Mouse (Mus musculus) limb, embryonic 14.5 days (tissue): ENCODE data around the gene Nemp2. TPM values are rescaled to one million over a fixed set of nuclear protein-coding genes. Genes with fewer than 3 reads are reported as not detected.
A peak's percentile ranks its signal among the peaks of the same experiment; 100 is the strongest.

ENCODE experiments used
- ATAC-seq: fragments of 200-750 bp; cut with Nextera tagmentation; 2 replicates; pipeline ENCODE4 v1.8.0; 2017; ENCODE audit warnings: low read depth, moderate number of reproducible peaks, moderate TSS enrichment; ENCODE audit not compliant: low FRiP score
- DNase-seq: peaks from one replicate; pipeline ENCODE4 v3.0.0-alpha.2; 2015; ENCODE audit warnings: low spot score
- H3K27ac ChIP-seq: fragments of 300-500 bp; sonication (generic); replicated peaks from 2 replicates; pipeline ENCODE4 v1.5.1; 2014; ENCODE audit warnings: low read depth, mild to moderate bottlenecking, low read length, moderate library complexity, mixed read lengths
- H3K27me3 ChIP-seq: fragments of 300-500 bp; sonication (generic); 2 replicates; pipeline ENCODE4 v1.6.1; 2014; ENCODE audit warnings: low read length, mixed read lengths; ENCODE audit not compliant: control insufficient read depth, insufficient read depth
- H3K36me3 ChIP-seq: fragments of 300-500 bp; sonication (generic); 2 replicates; pipeline ENCODE4 v1.6.1; 2014; ENCODE audit warnings: mild to moderate bottlenecking, low read length, moderate library complexity, mixed read lengths; ENCODE audit not compliant: control insufficient read depth, insufficient read depth
- H3K4me1 ChIP-seq: fragments of 300-500 bp; sonication (generic); 2 replicates; pipeline ENCODE4 v1.6.1; 2014; ENCODE audit warnings: antibody characterized with exemption, low read length, mixed read lengths; ENCODE audit not compliant: control insufficient read depth, insufficient read depth
- H3K4me2 ChIP-seq: fragments of 300-500 bp; sonication (generic); replicated peaks from 2 replicates; pipeline ENCODE4 v1.6.1; 2014; ENCODE audit warnings: low read depth, mild to moderate bottlenecking, low read length, moderate library complexity; ENCODE audit not compliant: severe bottlenecking
- H3K4me3 ChIP-seq: fragments of 300-500 bp; sonication (generic); replicated peaks from 2 replicates; pipeline ENCODE4 v1.5.1; 2014; ENCODE audit warnings: low read length
- H3K9ac ChIP-seq: fragments of 300-500 bp; sonication (generic); 2 replicates; pipeline ENCODE4 v1.6.1; 2014; ENCODE audit warnings: mild to moderate bottlenecking, low read depth, low read length, moderate library complexity; ENCODE audit not compliant: severe bottlenecking
- H3K9me3 ChIP-seq: fragments of 300-500 bp; sonication (generic); 2 replicates; pipeline ENCODE4 v1.6.1; 2016; ENCODE audit warnings: low read length; ENCODE audit not compliant: control insufficient read depth
- POLR2A ChIP-seq: fragments of 200-500 bp; IDR thresholded peaks from 2 replicates; pipeline ENCODE4 v1.8.0; 2012; ENCODE audit warnings: inconsistent platforms, mild to moderate bottlenecking, moderate library complexity, borderline replicate concordance; ENCODE audit not compliant: insufficient read depth, insufficient read length; ENCODE audit errors: extremely low read depth
- WGBS: fragments of 180-500 bp; shearing (Covaris S2); extraction: QIAGEN DNeasy Blood & Tissue Kit; methylation state at CpG from one replicate; pipeline ENCODE4 v1.1.7; 2014; 5-methylcytosine and 5-hydroxymethylcytosine counted together
- polyA plus RNA-seq, 2 experiments: library from polyadenylated mRNA; depleted of rRNA in 1 of 2; stranded (reverse) in 1 of 2; unstranded in 1 of 2; fragments of >200 nt; fragmentation: Nextera tagmentation in 1 of 2; extraction: Ambion mirVana in 1 of 2; gene quantifications; 2 replicates each; pipeline versions ENCODE4 v1.2.1 to v1.2.3; 2012 to 2014

Nemp2 gene
- polyA plus RNA-seq, 2 experiments, result 11.8 to 24.7 TPM

GRCm38 (mm10) chr1:52630937-52631299 is 415 bp downstream of the Nemp2 start:
- peak overlapping the region; percentile 55 for H3K4me2 ChIP-seq
- H3K27ac ChIP-seq, result peak overlapping the region; percentile 81
- no peak for TF ChIP-seq POLR2A
- peak; percentile 53 for DNase-seq
- WGBS, result 2% methylated on average over 6 of the region's 6 CpGs
- H3K9ac ChIP-seq, result peak overlapping the region; percentile 80
- no peaks in the 10 kb centered on the region for H3K9me3 ChIP-seq
- H3K4me3 ChIP-seq, result peak overlapping the region; percentile 74
- H3K36me3 ChIP-seq, result no peaks in the 10 kb centered on the region
- H3K27me3 ChIP-seq, result no peaks in the 10 kb centered on the region
- peaks cover 4% of the 10 kb centered on the region; the same call in 1 of the 2 replicates for H3K4me1 ChIP-seq
- ATAC-seq, result peak; percentile 69

DNA sequence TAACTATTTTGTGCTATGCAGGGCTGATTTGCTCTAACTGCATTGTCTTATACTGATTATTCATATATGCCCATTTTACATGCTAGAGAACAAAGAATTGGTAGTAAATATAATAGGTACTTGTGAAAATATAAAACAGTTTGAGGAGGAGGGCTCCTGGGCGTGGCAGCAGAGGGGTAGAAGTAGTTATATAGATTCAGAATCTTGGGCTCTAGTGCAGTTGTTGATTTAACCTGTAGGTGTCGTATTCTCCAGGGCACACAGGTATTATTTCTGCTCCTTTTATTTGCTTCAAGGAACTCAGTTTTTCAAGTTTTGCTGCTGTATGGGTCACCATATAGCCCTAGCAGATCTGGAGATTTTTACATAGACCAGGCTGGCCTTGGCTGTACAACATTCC is 1.1 kb downstream of the Nemp2 start:
- no peak for DNase-seq
- Histone ChIP-seq H3K27ac (no peak overlapping the region), H3K27me3 (no peaks in the 10 kb centered on the region), H3K4me3 (peak overlapping the region; percentile 74), H3K9ac (no peak overlapping the region), H3K4me1 (peaks cover 4% of the 10 kb centered on the region; the same call in 1 of the 2 replicates), H3K36me3 (no peaks in the 10 kb centered on the region), H3K9me3 (no peaks in the 10 kb centered on the region), H3K4me2 (peak overlapping the region; percentile 55)
- no peak for TF ChIP-seq POLR2A
- no peak for ATAC-seq
- WGBS, result 71% methylated on average over 2 of the region's 2 CpGs

DNA sequence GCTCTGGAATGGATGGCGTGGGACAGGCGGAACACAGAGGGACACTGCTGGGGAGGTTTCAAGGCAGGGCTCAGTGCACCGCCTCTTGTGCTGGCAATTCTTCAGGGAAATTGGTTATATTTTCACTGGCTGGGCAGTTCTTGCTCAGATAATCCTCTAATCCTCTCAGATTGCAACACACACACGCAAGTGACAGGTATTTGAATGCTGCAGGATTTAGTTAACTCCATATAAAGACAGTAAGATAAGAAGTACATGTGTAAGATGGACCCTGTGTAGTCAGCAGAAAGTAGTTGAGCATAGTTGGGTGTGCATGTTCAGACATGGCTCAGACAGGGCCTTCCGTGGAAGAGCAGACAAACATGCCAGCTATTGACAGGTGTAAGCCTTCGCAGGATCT is 3.7 kb downstream of the Nemp2 start:
- TF ChIP-seq POLR2A, result no peak
- H3K4me3 ChIP-seq, result no peak overlapping the region
- DNase-seq, result no peak
- no peak overlapping the region for H3K9ac ChIP-seq
- H3K4me1 ChIP-seq, result peaks cover 4% of the 10 kb centered on the region; the same call in 1 of the 2 replicates
- H3K9me3 ChIP-seq, result no peaks in the 10 kb centered on the region
- peaks cover 12% of the 10 kb centered on the region for H3K36me3 ChIP-seq
- no peaks in the 10 kb centered on the region for H3K27me3 ChIP-seq
- 87% methylated on average over 6 of the region's 6 CpGs for WGBS
- H3K4me2 ChIP-seq, result no peak overlapping the region
- H3K27ac ChIP-seq, result no peak overlapping the region
- ATAC-seq, result no peak

GRCm38 (mm10) chr1:52635932-52636331 is 5.4 kb downstream of the Nemp2 start:
- Histone ChIP-seq H3K27me3 (no peaks in the 10 kb centered on the region), H3K36me3 (peaks cover 21% of the 10 kb centered on the region), H3K27ac (no peak overlapping the region), H3K9me3 (no peaks in the 10 kb centered on the region), H3K4me2 (no peak overlapping the region), H3K9ac (no peak overlapping the region), H3K4me3 (no peak overlapping the region), H3K4me1 (peaks cover 4% of the 10 kb centered on the region; the same call in 1 of the 2 replicates)
- DNase-seq, result no peak
- no peak for TF ChIP-seq POLR2A
- 92% methylated on average over 3 of the region's 3 CpGs for WGBS
- no peak for ATAC-seq

DNA sequence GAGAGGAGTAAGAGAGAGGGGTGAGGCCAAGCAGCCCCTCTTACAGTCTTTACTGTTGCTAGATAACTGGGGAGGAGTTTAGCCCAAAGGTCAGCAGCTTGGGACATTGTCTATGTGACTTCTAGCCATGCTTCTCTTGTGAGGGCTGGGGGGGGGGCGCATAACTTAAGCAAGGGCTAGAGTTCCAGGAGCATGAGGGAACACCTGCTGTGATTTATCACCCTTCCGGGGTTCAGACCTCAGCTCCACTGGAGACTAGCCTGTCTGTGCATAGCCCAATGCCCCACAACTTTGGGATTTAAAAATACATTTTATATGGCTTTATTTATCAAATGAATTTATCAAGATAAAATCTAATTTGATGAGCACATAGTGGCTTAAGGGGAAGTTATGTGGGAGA is 7.6 kb downstream of the Nemp2 start:
- Histone ChIP-seq H3K4me2 (no peak overlapping the region), H3K4me1 (no peaks in the 10 kb centered on the region), H3K27ac (no peak overlapping the region), H3K27me3 (no peaks in the 10 kb centered on the region), H3K9ac (no peak overlapping the region), H3K9me3 (no peaks in the 10 kb centered on the region), H3K4me3 (no peak overlapping the region), H3K36me3 (peaks cover 21% of the 10 kb centered on the region)
- ATAC-seq, result no peak
- TF ChIP-seq POLR2A, result no peak
- 88% methylated on average over 2 of the region's 2 CpGs for WGBS
- DNase-seq, result no peak

GRCm38 (mm10) chr1:52639090-52639489 is 8.6 kb downstream of the Nemp2 start:
- H3K36me3 ChIP-seq, result peaks cover 21% of the 10 kb centered on the region
- H3K9ac ChIP-seq, result no peak overlapping the region
- WGBS, result 88% methylated on average over 7 of the region's 7 CpGs
- no peaks in the 10 kb centered on the region for H3K27me3 ChIP-seq
- H3K4me3 ChIP-seq, result no peak overlapping the region
- no peak overlapping the region for H3K27ac ChIP-seq
- no peaks in the 10 kb centered on the region for H3K4me1 ChIP-seq
- no peak for TF ChIP-seq POLR2A
- H3K9me3 ChIP-seq, result no peaks in the 10 kb centered on the region
- no peak overlapping the region for H3K4me2 ChIP-seq
- DNase-seq (no peak), ATAC-seq (no peak)
